ENCODE assay signal across 8 mouse cellular contexts in the genomic region with DNA sequence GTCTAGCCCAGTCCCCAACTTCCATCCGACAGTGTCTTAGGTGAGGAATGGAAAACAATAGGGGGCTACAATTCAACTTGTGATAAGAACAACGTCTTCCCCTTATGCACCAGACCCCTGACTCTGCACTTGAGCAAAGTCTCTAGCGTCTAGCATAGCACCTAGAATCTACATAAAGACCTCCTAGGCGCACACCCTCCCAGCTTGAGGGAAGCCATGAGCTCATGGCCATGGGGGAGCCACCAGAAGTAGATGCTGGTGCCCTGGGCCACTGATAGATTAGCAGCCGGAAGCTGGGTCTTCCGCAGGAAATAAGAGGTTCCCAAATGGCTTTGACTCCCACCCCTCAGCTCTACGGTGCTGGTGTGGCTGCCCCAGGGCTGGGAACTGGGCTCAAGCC. TPM values are rescaled to one million over a fixed set of nuclear protein-coding genes. Genes with fewer than 3 reads are reported as not detected.
DNase-seq lines count a peak whose midpoint lies in the region; ATAC-seq and TF ChIP-seq lines count a peak whose summit lies in the region.

No protein-coding gene starts in this region.

- intact Hi-C loops in left cerebral cortex, postnatal 10 days (cut with DNase I), result no loop called here

- peak overlapping the region; percentile 75 for H3K9ac ChIP-seq in lung, embryonic 14.5 days
- peak overlapping the region; percentile 76 for H3K9ac ChIP-seq in intestine, embryonic 14.5 days (ENCODE audit: low read length)
- H3K9ac ChIP-seq in midbrain, postnatal 0 days (replicated peaks; ENCODE audit: low read length, poor library complexity, severe bottlenecking), result peak overlapping the region; percentile 92

- H3K9me3 ChIP-seq in lung, embryonic 14.5 days (ENCODE audit: low read depth, low read length), result no peaks in the 10 kb centered on the region
- no peaks in the 10 kb centered on the region for H3K9me3 ChIP-seq in embryonic facial prominence, embryonic 10.5 days
- H3K9me3 ChIP-seq in intestine, embryonic 14.5 days (ENCODE audit: control insufficient read depth, low read length), result no peaks in the 10 kb centered on the region
- no peaks in the 10 kb centered on the region for H3K9me3 ChIP-seq in midbrain, postnatal 0 days (ENCODE audit: low read length)

- DNase-seq in lung, embryonic 14.5 days, result peak; percentile 19
- no peak for DNase-seq in lung, postnatal 25 days (ENCODE audit: low spot score)
- DNase-seq in embryonic facial prominence, embryonic 10.5 days (ENCODE audit: low spot score), result no peak
- no peak for DNase-seq in intestine, embryonic 14.5 days (ENCODE audit: low spot score)
- DNase-seq in midbrain, postnatal 0 days (ENCODE audit: low spot score), result no peak
- DNase-seq in spleen, postnatal 10 days (ENCODE audit: low spot score in 2 of 2), result no peak
- no peak for DNase-seq in left cerebral cortex, postnatal 10 days (ENCODE audit: extremely low spot score in 1 of 2, low spot score in 2 of 2)

- no peak for ATAC-seq in lung, embryonic 14.5 days (ENCODE audit: insufficient read depth)
- no peak for ATAC-seq in intestine, embryonic 14.5 days (replicated peaks; ENCODE audit: low FRiP score, low TSS enrichment, low read depth)
- peak; percentile 6; the same call in 1 of the 2 replicates for ATAC-seq in midbrain, postnatal 0 days (ENCODE audit: low FRiP score)
- ATAC-seq in cerebellum, adult (ENCODE audit: insufficient number of reproducible peaks, low FRiP score, low TSS enrichment), result no peak

- no peak for TF ChIP-seq CTCF in lung, embryonic 14.5 days (IDR thresholded peaks at IDR 0.05; ENCODE audit: low read depth)
- TF ChIP-seq CTCF in midbrain, postnatal 0 days (IDR thresholded peaks at IDR 0.05), result no peak

- peak overlapping the region; percentile 94 for H3K4me3 ChIP-seq in lung, embryonic 14.5 days (ENCODE audit: low read depth, low read length)
- peak overlapping the region; percentile 76 for H3K4me3 ChIP-seq in embryonic facial prominence, embryonic 10.5 days
- H3K4me3 ChIP-seq in intestine, embryonic 14.5 days (ENCODE audit: low read depth, low read length), result peak overlapping the region; percentile 83
- peak overlapping the region; percentile 78 for H3K4me3 ChIP-seq in midbrain, postnatal 0 days (ENCODE audit: low read depth, low read length)

- WGBS in lung, embryonic 14.5 days, result 23% methylated on average over 7 of the region's 7 CpGs
- 34% methylated on average over 7 of the region's 7 CpGs for WGBS in embryonic facial prominence, embryonic 10.5 days
- 26% methylated on average over 7 of the region's 7 CpGs for WGBS in intestine, embryonic 14.5 days
- WGBS in midbrain, postnatal 0 days, result 27% methylated on average over 7 of the region's 7 CpGs

- H3K27me3 ChIP-seq in lung, embryonic 14.5 days (ENCODE audit: insufficient read depth, low read length), result no peaks in the 10 kb centered on the region
- H3K27me3 ChIP-seq in embryonic facial prominence, embryonic 10.5 days (replicated peaks; ENCODE audit: low read depth, poor library complexity, severe bottlenecking), result no peaks in the 10 kb centered on the region
- H3K27me3 ChIP-seq in intestine, embryonic 14.5 days (replicated peaks; ENCODE audit: control insufficient read depth, insufficient read depth, low read length), result no peaks in the 10 kb centered on the region
- H3K27me3 ChIP-seq in midbrain, postnatal 0 days (ENCODE audit: insufficient read depth, low read length), result no peaks in the 10 kb centered on the region

- no peak overlapping the region for H3K27ac ChIP-seq in lung, embryonic 14.5 days (ENCODE audit: low read depth)
- H3K27ac ChIP-seq in embryonic facial prominence, embryonic 10.5 days (replicated peaks), result peak overlapping the region; percentile 84; the same call in 1 of the 2 replicates
- no peak overlapping the region for H3K27ac ChIP-seq in intestine, embryonic 14.5 days (ENCODE audit: low read depth)
- peak overlapping the region; percentile 67 for H3K27ac ChIP-seq in midbrain, postnatal 0 days (ENCODE audit: low read depth, low read length)

- H3K4me2 ChIP-seq in lung, embryonic 14.5 days, result peak overlapping the region; percentile 88
- peak overlapping the region; percentile 85 for H3K4me2 ChIP-seq in intestine, embryonic 14.5 days (ENCODE audit: low read length)
- peak overlapping the region; percentile 87 for H3K4me2 ChIP-seq in midbrain, postnatal 0 days (ENCODE audit: low read depth, low read length, poor library complexity, severe bottlenecking)

- H3K4me1 ChIP-seq in lung, embryonic 14.5 days (ENCODE audit: insufficient read depth), result peaks cover 5% of the 10 kb centered on the region
- peaks cover 61% of the 10 kb centered on the region for H3K4me1 ChIP-seq in embryonic facial prominence, embryonic 10.5 days
- H3K4me1 ChIP-seq in intestine, embryonic 14.5 days (replicated peaks; ENCODE audit: control insufficient read depth, insufficient read depth, low read length), result peaks cover 14% of the 10 kb centered on the region
- H3K4me1 ChIP-seq in midbrain, postnatal 0 days (ENCODE audit: insufficient read depth, low read length), result peaks cover 6% of the 10 kb centered on the region; the same call in 1 of the 2 replicates

- peaks cover 3% of the 10 kb centered on the region; the same call in 1 of the 2 replicates for H3K36me3 ChIP-seq in lung, embryonic 14.5 days (ENCODE audit: insufficient read depth)
- H3K36me3 ChIP-seq in embryonic facial prominence, embryonic 10.5 days (replicated peaks), result peaks cover 11% of the 10 kb centered on the region
- H3K36me3 ChIP-seq in intestine, embryonic 14.5 days (ENCODE audit: control insufficient read depth, insufficient read depth, low read length), result peaks cover 1% of the 10 kb centered on the region
- peaks cover 10% of the 10 kb centered on the region for H3K36me3 ChIP-seq in midbrain, postnatal 0 days (ENCODE audit: insufficient read depth, low read length)

RNA-seq across cellular contexts. Expression of gene Atp13a2, which starts 0.8 kb away (rescaled TPM):
- polyA plus RNA-seq in lung, embryonic 14.5 days (2014; fragmentation: Nextera tagmentation; extraction: Ambion mirVana), result 34.0 and 37.2 TPM in 2 replicates
- 42.4 and 43.2 TPM in 2 replicates for polyA plus RNA-seq in embryonic facial prominence, embryonic 10.5 days (2016; fragmentation: Nextera tagmentation; extraction: Ambion mirVana)
- polyA plus RNA-seq in intestine, embryonic 14.5 days (2014; fragmentation: Nextera tagmentation; extraction: Ambion mirVana), result 33.3 and 40.0 TPM in 2 replicates
- 379 and 419 TPM in 2 replicates for total RNA-seq in midbrain, postnatal 0 days (2014; rRNA removed)
- 182 and 201 TPM in 2 replicates for polyA plus RNA-seq in midbrain, postnatal 0 days (2015; fragmentation: Nextera tagmentation; extraction: Ambion mirVana)
- total RNA-seq in left cerebral cortex, postnatal 10 days (2021), result 100 to 1,000 TPM; 241 to 250 TPM

RNA-seq across cellular contexts. Expression of gene Mfap2, which starts 22.7 kb away (rescaled TPM):
- polyA plus RNA-seq in lung, embryonic 14.5 days (2014; fragmentation: Nextera tagmentation; extraction: Ambion mirVana), result 517 and 566 TPM in 2 replicates
- 399 and 480 TPM in 2 replicates for polyA plus RNA-seq in embryonic facial prominence, embryonic 10.5 days (2016; fragmentation: Nextera tagmentation; extraction: Ambion mirVana)
- polyA plus RNA-seq in intestine, embryonic 14.5 days (2014; fragmentation: Nextera tagmentation; extraction: Ambion mirVana), result 489 and 509 TPM in 2 replicates
- total RNA-seq in midbrain, postnatal 0 days (2014; rRNA removed), result 19.5 and 32.4 TPM in 2 replicates
- polyA plus RNA-seq in midbrain, postnatal 0 days (2015; fragmentation: Nextera tagmentation; extraction: Ambion mirVana), result 103 and 104 TPM in 2 replicates
- 10 to 100 TPM in 1 of 2 experiments, 1 to 10 TPM in 1; 9.3 to 14.8 TPM for total RNA-seq in left cerebral cortex, postnatal 10 days (2021)

RNA-seq across cellular contexts. Expression of gene Sdhb, which starts 26.5 kb away (rescaled TPM):
- 382 and 392 TPM in 2 replicates for polyA plus RNA-seq in lung, embryonic 14.5 days (2014; fragmentation: Nextera tagmentation; extraction: Ambion mirVana)
- 432 and 438 TPM in 2 replicates for polyA plus RNA-seq in embryonic facial prominence, embryonic 10.5 days (2016; fragmentation: Nextera tagmentation; extraction: Ambion mirVana)
- 457 and 488 TPM in 2 replicates for polyA plus RNA-seq in intestine, embryonic 14.5 days (2014; fragmentation: Nextera tagmentation; extraction: Ambion mirVana)
- 194 and 243 TPM in 2 replicates for total RNA-seq in midbrain, postnatal 0 days (2014; rRNA removed)
- polyA plus RNA-seq in midbrain, postnatal 0 days (2015; fragmentation: Nextera tagmentation; extraction: Ambion mirVana), result 529 and 575 TPM in 2 replicates
- total RNA-seq in left cerebral cortex, postnatal 10 days (2021), result 100 to 1,000 TPM; 197 to 203 TPM

Comparison
In these comparisons a context has a peak if more than half of its experiments do, and no peak if none do; other contexts are left out.
1. H3K27ac ChIP-seq: peak in embryonic facial prominence, embryonic 10.5 days (single experiment) and midbrain, postnatal 0 days (single experiment); none in lung, embryonic 14.5 days (single experiment) and intestine, embryonic 14.5 days (single experiment).
2. Peak in every context shown above with its lines, with median percentiles within 50 percentile points of each other: H3K4me2 ChIP-seq, H3K4me3 ChIP-seq and H3K9ac ChIP-seq.